9 mouse cellular contexts compared by ENCODE assay signal in genomic region chr10:75708633-75708992, GRCm38 (mm10). TPM values are rescaled to one million over a fixed set of nuclear protein-coding genes. Genes with fewer than 3 reads are reported as not detected.
DNase-seq lines count a peak whose midpoint lies in the region; ATAC-seq and TF ChIP-seq lines count a peak whose summit lies in the region.
"Had no signal": no experiment of that assay in that cellular context is flagged by ENCODE, and none has a peak within 500 bp of the region (broad histone marks: within the 10 kb centered on the region; RNA-seq: fewer than 3 reads in every experiment).

No protein-coding gene starts in this region.

- peak; percentile 51 for DNase-seq in cerebellum, adult 8-10 months
- DNase-seq in spleen, adult 2 months (ENCODE audit: low read depth in 1 of 2, low spot score in 2 of 2) = no peak
- no peak for DNase-seq in spleen, postnatal 36 days (ENCODE audit: low spot score in 2 of 2)
- peak; percentile 28 for DNase-seq in thymus, postnatal 25 days
- DNase-seq in ovary, adult 18-20 months (ENCODE audit: low spot score) = no peak

- peaks cover 7% of the 10 kb centered on the region; the same call in 1 of the 2 replicates for H3K4me1 ChIP-seq in spleen, adult 2 months (ENCODE audit: control insufficient read depth, insufficient read depth, insufficient read length)
- 0 out of 2 replicates have a peak, but pooled peaks cover 3% of the 10 kb centered on the region for H3K4me1 ChIP-seq in hindbrain, embryonic 12.5 days

- peaks cover 14% of the 10 kb centered on the region for H3K36me3 ChIP-seq in spleen, adult 2 months (ENCODE audit: control insufficient read depth, insufficient read depth, low read length)
- H3K36me3 ChIP-seq in hindbrain, embryonic 12.5 days = peaks cover 70% of the 10 kb centered on the region

- H3K4me3 ChIP-seq in spleen, adult 2 months (ENCODE audit: extremely low read depth, insufficient read depth, insufficient read length) = no peak overlapping the region
- no peak overlapping the region for H3K4me3 ChIP-seq in hindbrain, embryonic 12.5 days
- H3K4me3 ChIP-seq: myocyte had no signal

- ATAC-seq in cerebellum, adult (ENCODE audit: insufficient number of reproducible peaks, low FRiP score, low TSS enrichment) = no peak
- peak; percentile 67 for ATAC-seq in hindbrain, embryonic 12.5 days (ENCODE audit: low FRiP score)
- ATAC-seq in megakaryocyte, adult 5-6 weeks (ENCODE audit: poor library complexity, severe bottlenecking) = peak; percentile 47; the same call in 1 of the 2 replicates

- WGBS in spleen, adult 2 months = 69% methylated on average over 9 of the region's 9 CpGs
- 36% methylated on average over 9 of the region's 9 CpGs for WGBS in hindbrain, embryonic 12.5 days

- no peak overlapping the region for H3K27ac ChIP-seq in spleen, adult 2 months (ENCODE audit: insufficient read depth, low read length)
- H3K27ac ChIP-seq in hindbrain, embryonic 12.5 days = no peak overlapping the region

- H3K9me3 ChIP-seq in hindbrain, embryonic 12.5 days (replicated peaks) = no peaks in the 10 kb centered on the region

- no peak overlapping the region for H3K4me2 ChIP-seq in hindbrain, embryonic 12.5 days (replicated peaks)

- H3K27me3 ChIP-seq in spleen, adult 2 months (ENCODE audit: control insufficient read depth, insufficient read depth, low read length) = no peaks in the 10 kb centered on the region
- H3K27me3 ChIP-seq in hindbrain, embryonic 12.5 days = no peaks in the 10 kb centered on the region

- TF ChIP-seq POLR2A in spleen, adult 2 months (IDR thresholded peaks at IDR 0.05; ENCODE audit: low read depth, low read length) = no peak

- TF ChIP-seq CTCF in spleen, adult 2 months (IDR thresholded peaks at IDR 0.05; ENCODE audit: extremely low read depth, insufficient read depth, insufficient read length, insufficient replicate concordance) = peak; percentile 43; the same call in 1 of the 2 replicates

- H3K9ac ChIP-seq in hindbrain, embryonic 12.5 days = no peak overlapping the region

RNA-seq across cellular contexts. Expression of gene Cabin1, which starts 55.5 kb away (rescaled TPM):
- 59.3 and 65.7 TPM in 2 replicates for polyA plus RNA-seq in spleen, adult 2 months (2012; rRNA removed)
- 44.1 and 48.7 TPM in 2 replicates for polyA plus RNA-seq in hindbrain, embryonic 12.5 days (2016; fragmentation: Nextera tagmentation; extraction: Ambion mirVana)
- total RNA-seq in megakaryocyte, adult 5-6 weeks (2015) = 23.7 and 24.0 TPM in 2 replicates
- 19.4 and 20.7 TPM in 2 replicates for total RNA-seq in megakaryocyte, adult 5-6 weeks (2017)

Comparison
In these comparisons a context has a peak if more than half of its experiments do, and no peak if none do; other contexts are left out.
1. DNase-seq: peak in cerebellum, adult 8-10 months (single experiment) and thymus, postnatal 25 days (single experiment); none in spleen, adult 2 months (0 of 2), spleen, postnatal 36 days (0 of 2) and ovary, adult 18-20 months (single experiment).